Mouse (Mus musculus) heart, embryonic 16.5 days (tissue): ENCODE data around the gene B4galt4. TPM values are rescaled to one million over a fixed set of nuclear protein-coding genes. Genes with fewer than 3 reads are reported as not detected.
A peak's percentile ranks its signal among the peaks of the same experiment; 100 is the strongest.
"Not testable (repeated sequence)": the region's sequence is repeated elsewhere in the genome, so short reads cannot be mapped to it uniquely, and the experiment has no call there.

Source experiments
- ATAC-seq: fragments of 200-750 bp; cut with Nextera tagmentation; replicated peaks from 2 replicates; pipeline ENCODE4 v1.8.0; 2017; ENCODE audit warnings: moderate number of reproducible peaks; ENCODE audit not compliant: insufficient read depth, low FRiP score; ENCODE audit errors: extremely low read depth
- H3K27ac ChIP-seq: fragments of 300-500 bp; sonication (generic); 2 replicates; pipeline ENCODE4 v1.5.1; 2014; ENCODE audit warnings: mild to moderate bottlenecking, low read length, control low read depth, moderate library complexity
- H3K27me3 ChIP-seq: fragments of 300-500 bp; sonication (generic); 2 replicates; pipeline ENCODE4 v1.6.1; 2014; ENCODE audit warnings: low read length, mixed read lengths; ENCODE audit not compliant: control insufficient read depth, insufficient read depth
- H3K36me3 ChIP-seq: fragments of 300-500 bp; sonication (generic); 2 replicates; pipeline ENCODE4 v1.6.1; 2014; ENCODE audit not compliant: control insufficient read depth, insufficient read depth
- H3K4me1 ChIP-seq: fragments of 300-500 bp; sonication (generic); 2 replicates; pipeline ENCODE4 v1.6.1; 2014; ENCODE audit warnings: low read length, mixed read lengths; ENCODE audit not compliant: control insufficient read depth, insufficient read depth
- H3K4me2 ChIP-seq: fragments of 300-500 bp; sonication (generic); 2 replicates; pipeline ENCODE4 v1.6.1; 2014; ENCODE audit warnings: low read depth, mild to moderate bottlenecking, control low read depth, low read length
- H3K4me3 ChIP-seq: fragments of 300-500 bp; sonication (generic); 2 replicates; pipeline ENCODE4 v1.5.1; 2014; ENCODE audit warnings: mild to moderate bottlenecking, control low read depth, low read length
- H3K9ac ChIP-seq: fragments of 300-500 bp; sonication (generic); 2 replicates; pipeline ENCODE4 v1.6.1; 2014; ENCODE audit warnings: low read length, control low read depth
- H3K9me3 ChIP-seq: fragments of 300-500 bp; sonication (generic); replicated peaks from 2 replicates; pipeline ENCODE4 v1.6.1; 2016; ENCODE audit warnings: low read length; ENCODE audit not compliant: control insufficient read depth
- WGBS: fragments of 180-500 bp; shearing (Covaris S2); extraction: QIAGEN DNeasy Blood & Tissue Kit; methylation state at CpG from one replicate; pipeline ENCODE4 v1.1.7; 2014; 5-methylcytosine and 5-hydroxymethylcytosine counted together
- polyA plus RNA-seq: library from polyadenylated mRNA; unstranded; fragments of >200 nt; fragmentation: Nextera tagmentation; extraction: Ambion mirVana; gene quantifications from 2 replicates; pipeline ENCODE4 v1.2.1, GENCODE M21; 2015

B4galt4 gene
- polyA plus RNA-seq, 1 experiment from 2014 or later = 22.8 TPM

DNA sequence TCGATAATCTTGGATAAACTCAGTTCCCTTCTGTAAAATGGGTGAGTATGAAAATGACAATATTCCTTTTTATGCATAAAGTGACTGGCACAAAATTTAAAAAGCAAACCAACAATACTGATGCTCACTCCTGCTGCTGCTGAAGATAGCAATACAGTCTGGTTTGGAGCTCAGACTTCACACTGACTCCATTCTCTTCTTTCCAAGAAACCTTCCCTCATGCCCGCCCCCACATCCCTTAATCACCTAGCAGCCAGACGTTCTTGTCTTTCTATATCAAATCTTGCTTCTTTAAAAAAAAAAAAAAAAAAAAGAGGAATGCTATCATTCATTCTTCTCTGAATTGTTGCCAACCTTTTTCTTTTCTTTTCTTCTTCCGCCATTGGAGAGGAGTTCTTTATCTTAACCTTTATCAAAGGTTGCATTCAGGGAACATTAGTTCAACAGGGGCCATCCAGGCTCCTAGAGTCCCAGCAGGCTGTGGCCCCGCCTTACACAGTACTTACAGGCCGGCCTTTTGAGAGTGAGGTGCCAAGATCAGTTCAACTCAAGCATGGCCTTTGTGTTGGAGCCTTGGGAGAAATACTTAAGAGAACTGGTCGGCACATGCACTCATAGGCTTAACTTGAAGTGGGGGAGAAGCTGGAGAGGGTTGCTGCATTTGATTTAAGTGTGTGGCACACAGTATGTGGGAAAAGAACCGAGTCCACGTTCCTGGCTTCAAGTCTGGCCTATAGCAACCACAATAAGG lies 36.4 kb upstream of the B4galt4 start:
- H3K4me3 ChIP-seq = no peak overlapping the region
- H3K4me2 ChIP-seq = peak overlapping the region; percentile 8; the same call in 1 of the 2 replicates
- ATAC-seq = no peak
- H3K27me3 ChIP-seq = no peaks in the 10 kb centered on the region
- 50% methylated on average over 9 of the region's 9 CpGs for WGBS
- peak overlapping the region; percentile 34 for H3K9ac ChIP-seq
- no peaks in the 10 kb centered on the region for H3K9me3 ChIP-seq
- H3K27ac ChIP-seq = peak overlapping the region; percentile 59
- H3K4me1 ChIP-seq = peaks cover 84% of the 10 kb centered on the region
- H3K36me3 ChIP-seq = no peaks in the 10 kb centered on the region; the same call in 1 of the 2 replicates

DNA sequence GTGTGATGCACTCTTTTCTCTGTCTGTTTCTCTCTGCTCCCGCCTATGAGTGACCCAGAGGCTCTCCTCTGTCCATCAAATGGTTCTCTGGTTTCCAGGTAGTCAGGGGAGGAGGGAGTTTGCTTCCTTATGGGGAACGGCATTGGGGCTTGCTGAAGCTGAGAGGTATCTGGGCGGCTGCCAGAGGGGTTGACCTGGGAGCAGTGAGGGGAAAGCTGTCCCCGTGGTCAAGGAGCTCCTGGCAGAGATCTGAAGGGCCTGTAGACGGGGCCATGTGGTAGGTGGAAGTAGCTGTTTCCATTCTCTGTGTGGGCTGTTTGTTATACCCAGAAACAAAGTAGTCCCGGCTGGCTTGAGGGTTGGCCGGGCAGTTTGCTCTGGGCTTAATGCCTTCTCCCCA lies 35.3 kb upstream of the B4galt4 start:
- Histone ChIP-seq H3K36me3 (no peaks in the 10 kb centered on the region; the same call in 1 of the 2 replicates), H3K9ac (peak overlapping the region; percentile 1; the same call in 1 of the 2 replicates), H3K27ac (peak overlapping the region; percentile 59), H3K4me3 (no peak overlapping the region), H3K9me3 (no peaks in the 10 kb centered on the region), H3K4me2 (peak overlapping the region; percentile 37), H3K27me3 (no peaks in the 10 kb centered on the region), H3K4me1 (peaks cover 75% of the 10 kb centered on the region)
- 25% methylated on average over 7 of the region's 7 CpGs for WGBS
- ATAC-seq = peak; percentile 16; the same call in 1 of the 2 replicates

DNA sequence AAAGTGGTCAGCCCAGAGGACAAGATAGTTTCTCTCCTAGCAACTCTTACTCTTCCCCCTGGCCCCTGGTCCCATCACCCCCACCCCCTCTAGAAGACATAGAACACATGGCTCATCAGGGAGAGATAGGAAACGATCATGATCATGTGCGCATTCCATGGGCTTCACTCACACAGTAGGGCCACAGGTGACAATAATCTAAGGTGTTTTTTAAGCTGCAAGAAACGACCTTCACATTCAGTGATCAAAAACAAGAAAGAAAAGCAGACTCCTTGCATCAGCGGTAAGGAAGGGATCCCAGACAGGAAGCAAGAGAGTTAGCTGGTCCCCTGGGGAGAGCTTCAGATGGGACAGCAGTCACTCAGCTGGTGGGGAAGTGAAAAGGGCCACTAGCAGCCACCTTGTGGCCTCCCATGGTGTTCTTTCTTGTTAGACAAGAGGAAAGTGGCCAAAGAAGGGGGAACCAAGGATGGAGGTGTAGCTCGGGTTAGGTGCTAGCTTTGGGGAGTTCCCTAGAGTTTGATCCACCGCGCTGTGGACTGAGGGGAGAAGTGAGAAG lies 33.0 kb upstream of the B4galt4 start:
- Histone ChIP-seq H3K27ac (peak overlapping the region; percentile 44), H3K4me3 (peak overlapping the region; percentile 96), H3K9ac (peak overlapping the region; percentile 51)

DNA sequence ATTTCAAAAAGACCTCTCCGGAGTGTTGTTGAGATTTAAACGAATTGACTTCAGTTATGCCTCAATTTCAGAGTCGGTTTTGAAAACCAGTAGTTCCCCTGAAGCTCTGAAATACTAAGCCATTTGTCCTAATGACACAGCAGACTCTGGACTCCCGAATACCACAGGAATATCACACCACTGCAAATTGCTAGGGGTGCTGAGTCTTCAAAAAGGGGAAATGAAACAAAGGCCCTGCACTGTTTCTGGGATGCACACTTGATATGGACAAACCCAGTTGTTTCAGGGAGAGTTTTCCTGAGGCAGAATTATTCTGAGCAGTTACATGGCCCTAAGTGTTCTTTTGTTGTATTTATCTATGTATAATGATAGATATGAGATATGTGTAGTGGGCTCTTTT lies 30.8 kb upstream of the B4galt4 start:
- Histone ChIP-seq H3K9me3 (no peaks in the 10 kb centered on the region), H3K4me2 (peak overlapping the region; percentile 75), H3K27ac (peak overlapping the region; percentile 100), H3K27me3 (no peaks in the 10 kb centered on the region), H3K36me3 (no peaks in the 10 kb centered on the region; the same call in 1 of the 2 replicates), H3K4me3 (peak overlapping the region; percentile 96), H3K9ac (peak overlapping the region; percentile 98), H3K4me1 (peaks cover 50% of the 10 kb centered on the region)
- ATAC-seq = no peak
- WGBS = 17% methylated on average over 4 of the region's 4 CpGs

More for the DNA sequence above, 33.0 kb upstream of the B4galt4 start:
- no peaks in the 10 kb centered on the region for H3K27me3 ChIP-seq
- H3K9me3 ChIP-seq = no peaks in the 10 kb centered on the region
- peaks cover 62% of the 10 kb centered on the region for H3K4me1 ChIP-seq
- WGBS = 44% methylated on average over 7 of the region's 7 CpGs
- H3K4me2 ChIP-seq = peak overlapping the region; percentile 75
- no peaks in the 10 kb centered on the region; the same call in 1 of the 2 replicates for H3K36me3 ChIP-seq
- no peak for ATAC-seq

DNA sequence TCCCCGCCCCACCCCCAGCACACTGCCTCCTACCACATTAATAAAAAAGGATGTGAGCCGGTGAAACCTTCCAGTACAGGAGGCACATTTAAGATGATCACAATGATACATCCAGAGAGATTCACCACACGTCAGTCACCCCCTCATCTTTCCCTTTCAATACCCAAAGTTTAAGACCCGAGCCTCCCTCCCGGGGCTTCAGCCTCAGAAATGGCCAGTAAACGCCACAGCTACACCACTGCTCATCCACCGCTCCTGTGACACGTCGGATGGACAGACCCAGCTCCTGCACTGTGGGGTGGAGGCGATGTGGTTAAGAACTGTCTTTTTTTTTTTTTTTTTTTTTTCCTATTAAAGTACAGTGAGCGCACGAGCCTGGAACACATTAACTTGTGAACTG lies 30.0 kb upstream of the B4galt4 start:
- WGBS = under 1% methylated on average over 12 of the region's 12 CpGs
- no peaks in the 10 kb centered on the region for H3K27me3 ChIP-seq
- H3K27ac ChIP-seq = peak overlapping the region; percentile 100
- H3K4me3 ChIP-seq = peak overlapping the region; percentile 96
- no peak for ATAC-seq
- H3K9me3 ChIP-seq = no peaks in the 10 kb centered on the region
- H3K4me1 ChIP-seq = peaks cover 41% of the 10 kb centered on the region
- H3K9ac ChIP-seq = peak overlapping the region; percentile 98
- peak overlapping the region; percentile 75 for H3K4me2 ChIP-seq
- H3K36me3 ChIP-seq = no peaks in the 10 kb centered on the region; the same call in 1 of the 2 replicates

DNA sequence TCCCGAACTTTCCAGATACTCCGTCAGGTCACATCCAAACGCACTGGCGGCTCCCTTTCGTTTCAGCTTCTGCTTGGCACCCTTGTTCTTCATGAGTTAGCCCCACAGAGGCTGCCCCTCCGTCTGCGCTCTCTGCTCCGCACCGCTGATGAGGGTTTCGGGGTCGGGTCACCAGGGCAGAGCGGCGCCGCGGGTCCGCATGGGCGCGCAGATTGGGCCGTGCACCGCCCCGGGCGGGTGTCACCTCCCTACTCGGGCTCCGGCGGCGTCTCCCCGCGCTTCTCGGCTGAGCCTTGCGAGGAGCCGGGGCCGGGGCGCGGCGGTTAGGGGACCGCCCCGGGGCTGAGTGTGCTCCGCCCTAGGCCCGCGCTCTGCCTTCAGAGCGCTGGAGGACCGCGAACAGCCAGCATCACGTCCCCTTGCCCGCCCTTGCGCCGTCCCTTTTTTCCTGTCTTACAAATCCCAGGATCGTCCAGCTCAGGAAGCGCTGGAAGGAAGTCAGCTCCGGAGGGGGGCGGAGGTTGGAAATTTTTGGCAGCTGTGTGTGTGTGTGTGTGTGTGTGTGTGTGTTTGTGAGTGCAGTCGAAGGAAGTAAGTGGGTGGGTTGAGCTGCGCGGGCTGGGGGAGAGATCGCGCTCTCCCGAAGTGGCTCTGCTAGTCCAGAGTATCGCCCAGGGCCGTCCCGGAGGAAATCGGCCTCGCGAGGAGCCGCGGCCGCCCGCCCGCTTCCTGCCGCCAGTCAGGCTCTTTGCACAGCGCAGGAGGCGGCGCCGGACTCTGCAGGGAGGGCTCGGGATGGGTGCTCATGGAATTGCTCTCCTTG lies 29.3 kb upstream of the B4galt4 start, which contains the start of gene Arhgap31:
TSS of gene Arhgap31 (minus strand) at position 694 of the 823 bp plus-strand sequence.
- WGBS = under 1% methylated on average over 74 of the region's 74 CpGs
- no peaks in the 10 kb centered on the region for H3K27me3 ChIP-seq

DNA sequence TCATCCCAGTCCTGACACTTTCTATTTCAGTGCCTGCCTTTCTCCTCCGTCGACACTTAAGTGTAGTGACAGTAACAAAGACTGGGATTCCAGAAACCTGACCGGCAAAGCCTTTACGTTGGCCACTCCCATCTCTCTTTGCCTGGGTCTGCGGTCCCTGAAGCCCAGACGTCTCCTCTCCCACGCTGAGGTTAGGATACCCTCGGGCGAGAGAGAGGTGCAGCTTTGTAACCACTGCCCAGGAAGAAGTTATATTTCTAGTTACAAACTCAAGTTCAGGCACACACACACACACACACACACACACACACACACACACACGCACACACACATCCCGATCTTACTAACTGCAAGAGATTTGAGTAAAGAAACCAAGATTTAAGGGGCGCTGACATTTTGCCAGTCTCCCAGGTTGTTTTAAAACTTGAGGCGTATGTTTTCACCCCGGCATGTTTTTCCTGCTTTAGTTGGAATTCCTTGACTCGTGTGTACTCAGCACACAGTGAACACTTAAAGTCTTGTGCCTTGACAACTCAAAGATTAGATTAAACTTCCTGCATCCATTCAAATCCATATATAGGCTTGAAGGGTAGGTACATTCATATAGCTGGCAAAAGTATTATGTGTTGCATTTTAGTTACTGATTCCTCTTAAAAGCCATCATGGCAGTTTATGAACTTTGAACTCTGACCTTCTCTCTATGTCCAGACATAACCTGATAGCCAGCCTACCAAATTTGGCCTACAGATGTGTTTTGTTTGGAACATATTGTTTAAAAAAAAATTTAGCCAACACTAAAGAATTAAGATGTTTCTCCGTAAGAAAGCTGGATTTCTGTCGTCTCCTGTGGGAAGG lies 28.4 kb upstream of the B4galt4 start:
- ATAC-seq = no peak; the same call in 1 of the 2 replicates
- WGBS = 9% methylated on average over 17 of the region's 17 CpGs
- peaks cover 27% of the 10 kb centered on the region for H3K4me1 ChIP-seq

More for the DNA sequence above, 29.3 kb upstream of the B4galt4 start, which contains the start of gene Arhgap31:
- peak; percentile 86 for ATAC-seq
- H3K27ac ChIP-seq = peak within 1 kb of the TSS; percentile 100
- H3K4me2 ChIP-seq = peak within 1 kb of the TSS; percentile 75
- peak within 1 kb of the TSS; percentile 98 for H3K9ac ChIP-seq
- H3K9me3 ChIP-seq = no peaks in the 10 kb centered on the region
- H3K36me3 ChIP-seq = no peaks in the 10 kb centered on the region; the same call in 1 of the 2 replicates
- peaks cover 35% of the 10 kb centered on the region for H3K4me1 ChIP-seq
- H3K4me3 ChIP-seq = peak within 1 kb of the TSS; percentile 96

DNA sequence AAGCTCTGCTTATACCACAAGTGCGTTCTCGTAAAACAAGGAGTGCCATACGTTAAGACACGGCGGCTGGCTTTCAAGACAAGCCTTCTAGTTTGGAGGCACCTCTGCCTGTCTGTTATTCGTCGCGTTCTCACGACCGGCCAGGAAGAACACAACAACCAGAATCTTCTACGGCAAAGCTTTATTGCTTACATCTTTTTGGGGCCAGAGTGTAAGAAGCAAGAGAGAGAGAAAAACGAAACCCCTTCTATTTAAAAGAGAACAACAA lies 27.9 kb upstream of the B4galt4 start:
- H3K27me3 ChIP-seq, H3K9me3 ChIP-seq, ATAC-seq, H3K36me3 ChIP-seq: not testable (repeated sequence)
- H3K4me3 ChIP-seq = peak overlapping the region; percentile 96
- H3K4me1 ChIP-seq = peaks cover 22% of the 10 kb centered on the region
- peak overlapping the region; percentile 75 for H3K4me2 ChIP-seq
- H3K27ac ChIP-seq = peak overlapping the region; percentile 100
- peak overlapping the region; percentile 98 for H3K9ac ChIP-seq
- 28% methylated on average over 11 of the region's 12 CpGs for WGBS

More for the DNA sequence above, 28.4 kb upstream of the B4galt4 start:
- Histone ChIP-seq H3K27me3 (no peaks in the 10 kb centered on the region), H3K9me3 (no peaks in the 10 kb centered on the region), H3K4me2 (peak overlapping the region; percentile 75), H3K36me3 (no peaks in the 10 kb centered on the region; the same call in 1 of the 2 replicates), H3K4me3 (peak overlapping the region; percentile 96), H3K9ac (peak overlapping the region; percentile 98), H3K27ac (peak overlapping the region; percentile 100)
